Mouse (Mus musculus) gastrocnemius, adult 18-20 months (tissue): ENCODE measurements around the gene Smok3c. TPM values are rescaled to one million over a fixed set of nuclear protein-coding genes. Genes with fewer than 3 reads are reported as not detected.
"Not testable (repeated sequence)": the region's sequence is repeated elsewhere in the genome, so short reads cannot be mapped to it uniquely, and the experiment has no call there.

Source experiments
- DNase-seq: peaks from one replicate; pipeline ENCODE4 v3.0.0; 2021; ENCODE audit warnings: low spot score
- total RNA-seq, 2 experiments: library from RNA; stranded (reverse); gene quantifications; 2 replicates each; pipeline ENCODE4 v1.2.3; 2021

Smok3c gene
- total RNA-seq, 2 experiments from 2014 or later, result not detected

- DNase-seq, result no peak
Observed at GRCm38 (mm10) chr5:138094474-138094873, 41.5 kb downstream of the Smok3c start.

GRCm38 (mm10) chr5:138104976-138105375, 52.0 kb downstream of the Smok3c start:
- no peak for DNase-seq

GRCm38 (mm10) chr5:138107130-138107529, 54.1 kb downstream of the Smok3c start:
- no peak for DNase-seq

- not testable (repeated sequence) for DNase-seq
Observed at GRCm38 (mm10) chr5:138109847-138110396, 56.9 kb downstream of the Smok3c start.

Other genes with a start within 250 kb of the Smok3c start
- under 1 TPM; 0.16 to 0.28 TPM for gene Pilra, start 216.9 kb upstream of the Smok3c start, total RNA-seq
- under 1 TPM in 1 of 2 experiments, not detected in 1; 0.17 TPM for gene Pilrb1, start 195.1 kb upstream of the Smok3c start, total RNA-seq
- not detected for gene Pilrb2, start 181.4 kb upstream of the Smok3c start, total RNA-seq
- under 1 TPM in 1 of 2 experiments, not detected in 1; 0.14 TPM for gene Cyp3a13, start 131.6 kb upstream of the Smok3c start, total RNA-seq
- under 1 TPM; 0.38 to 0.59 TPM for gene Gjc3, start 90.1 kb upstream of the Smok3c start, total RNA-seq
- under 1 TPM in 1 of 2 experiments, not detected in 1; 0.52 TPM for gene Azgp1, start 71.7 kb upstream of the Smok3c start, total RNA-seq
- gene Smok3a, start 31.9 kb upstream of the Smok3c start, total RNA-seq, result not detected
- gene Smok3b, start 31.8 kb upstream of the Smok3c start, total RNA-seq, result not detected
- gene Zkscan1, start 31.9 kb downstream of the Smok3c start, total RNA-seq, result 10 to 100 TPM; 11.2 to 11.8 TPM
- 10 to 100 TPM; 15.0 to 15.4 TPM for gene Zscan21, start 63.7 kb downstream of the Smok3c start, total RNA-seq
- gene Zfp113, start 102.5 kb downstream of the Smok3c start, total RNA-seq, result 1 to 10 TPM; 4.9 to 5.8 TPM
- gene Cops6, start 107.9 kb downstream of the Smok3c start, total RNA-seq, result 100 to 1,000 TPM; 105 to 110 TPM
- 1 to 10 TPM; 6.6 to 7.0 TPM for gene Ap4m1, start 118.8 kb downstream of the Smok3c start, total RNA-seq
- 1 to 10 TPM; 6.5 to 7.8 TPM for gene Mcm7, start 119.2 kb downstream of the Smok3c start, total RNA-seq
- gene Taf6, start 134.3 kb downstream of the Smok3c start, total RNA-seq, result 10 to 100 TPM; 34.5 to 34.9 TPM
- 1 to 10 TPM; 2.7 to 3.5 TPM for gene Cnpy4, start 134.3 kb downstream of the Smok3c start, total RNA-seq
- 1 to 10 TPM; 1.4 TPM for gene Mblac1, start 141.1 kb downstream of the Smok3c start, total RNA-seq
- gene Nxpe5, start 172.7 kb downstream of the Smok3c start, total RNA-seq, result under 1 TPM; 0.09 to 0.31 TPM
- 10 to 100 TPM; 47.2 to 51.1 TPM for gene Lamtor4, start 202.3 kb downstream of the Smok3c start, total RNA-seq
- 1 to 10 TPM; 2.7 to 3.2 TPM for gene BC037034, start 210.8 kb downstream of the Smok3c start, total RNA-seq
- gene Gal3st4, start 219.6 kb downstream of the Smok3c start, total RNA-seq, result under 1 TPM in 1 of 2 experiments, not detected in 1; 0.14 TPM
- not detected for gene Gm43720, start 226.8 kb downstream of the Smok3c start, total RNA-seq
- not detected for gene Gpc2, start 226.8 kb downstream of the Smok3c start, total RNA-seq
- not detected for gene Stag3, start 227.0 kb downstream of the Smok3c start, total RNA-seq